Mouse (Mus musculus): ENCODE measurements around the gene Tbce.

DNA sequence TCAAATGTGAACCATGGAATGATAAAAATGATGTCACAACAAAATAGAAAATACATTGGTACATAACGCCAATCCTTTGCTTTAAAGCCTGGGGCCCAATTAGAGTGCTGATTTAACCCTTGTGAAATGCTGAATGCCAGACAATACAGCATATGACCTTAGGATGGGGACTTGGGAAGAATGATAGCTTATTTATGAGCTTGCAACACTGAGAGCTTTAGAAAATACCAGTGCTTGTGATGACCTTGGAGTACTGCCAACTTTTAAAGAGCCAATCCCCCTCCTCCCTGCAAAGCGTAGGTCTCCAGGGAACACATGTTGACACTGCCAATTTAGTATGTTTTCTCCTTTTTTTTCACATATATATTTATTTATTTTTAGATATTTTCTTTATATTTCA lies 36.7 kb downstream of the Tbce start:
- no peak for TF ChIP-seq CTCF (IDR thresholded peaks at IDR 0.05; ENCODE audit: low read depth)
- no peak for TF ChIP-seq EP300 (IDR thresholded peaks at IDR 0.05; ENCODE audit: low read depth)
